Mouse (Mus musculus): ENCODE measurements at regions not wholly inside any gene's neighbourhood (a gene's known extent, or its start where the extent isn't known, plus 50 kb on each side); places are given as distances from the start of the nearest gene placed in this dataset.

DNA sequence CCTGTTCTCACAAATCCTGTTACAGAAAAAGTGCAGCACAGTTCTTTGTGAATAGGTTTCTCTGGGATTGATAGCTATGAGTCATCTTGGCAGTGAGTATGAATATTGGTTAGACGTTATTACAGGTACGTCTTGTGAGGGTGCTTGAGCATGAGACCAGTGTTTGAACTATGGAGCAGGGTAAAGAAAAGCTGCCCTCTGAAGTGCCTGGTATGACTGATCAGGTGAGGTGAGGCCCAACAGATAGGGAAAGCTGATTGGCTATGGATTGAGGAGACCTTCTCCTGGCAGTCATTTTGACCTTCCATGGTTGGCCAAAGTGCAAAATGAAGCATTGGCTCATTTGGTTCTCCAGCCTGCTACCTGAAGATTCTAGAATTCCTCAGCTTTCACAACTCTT is 106.7 kb downstream of the Tnfsf18 start:
- Histone ChIP-seq H3K9me3 (replicated peaks; ENCODE audit: control insufficient read depth, low read length) (no peaks in the 10 kb centered on the region), H3K4me3 (replicated peaks; ENCODE audit: low read length) (no peak overlapping the region), H3K27ac (ENCODE audit: low read length) (no peak overlapping the region), H3K36me3 (ENCODE audit: control insufficient read depth, insufficient read depth, low read length) (no peaks in the 10 kb centered on the region), H3K4me1 (ENCODE audit: control insufficient read depth, insufficient read depth, low read length) (no peaks in the 10 kb centered on the region), H3K27me3 (ENCODE audit: control insufficient read depth, insufficient read depth, low read length) (no peaks in the 10 kb centered on the region), H3K9ac (ENCODE audit: low read length) (no peak overlapping the region), H3K4me2 (ENCODE audit: low read depth, low read length) (no peak overlapping the region)
- WGBS = 70% methylated on average over 2 of the region's 2 CpGs
- ATAC-seq (ENCODE audit: insufficient read depth, low FRiP score) = no peak

DNA sequence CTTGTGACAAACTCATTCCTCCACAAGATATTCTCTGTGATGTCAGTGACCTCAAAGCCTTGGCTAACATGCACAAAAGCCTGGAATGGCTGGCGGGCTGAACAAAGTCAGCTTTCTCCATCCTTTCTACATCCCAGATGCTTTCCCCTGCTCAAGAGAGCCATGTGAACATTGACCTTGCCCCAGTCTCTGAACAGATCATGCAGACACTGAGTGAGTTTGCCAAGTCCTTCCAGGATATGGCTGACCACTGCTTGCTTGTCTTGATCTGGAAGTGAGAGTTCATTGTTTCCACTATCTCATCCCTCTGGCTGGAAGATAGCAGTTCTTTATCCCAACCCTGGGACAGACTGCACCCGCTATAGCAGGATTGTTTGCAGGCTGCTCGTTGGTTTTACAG is 103.7 kb downstream of the Tnfsf18 start:
- H3K9ac ChIP-seq (ENCODE audit: low read length) = no peak overlapping the region
- no peak overlapping the region for H3K4me2 ChIP-seq (ENCODE audit: low read depth, low read length)
- no peaks in the 10 kb centered on the region for H3K27me3 ChIP-seq (ENCODE audit: control insufficient read depth, insufficient read depth, low read length)
- no peak for ATAC-seq (ENCODE audit: insufficient read depth, low FRiP score)
- H3K9me3 ChIP-seq (replicated peaks; ENCODE audit: control insufficient read depth, low read length) = no peaks in the 10 kb centered on the region
- H3K36me3 ChIP-seq (ENCODE audit: control insufficient read depth, insufficient read depth, low read length) = no peaks in the 10 kb centered on the region
- whole genome bisulfite sequencing = 82% methylated on average over 3 of the region's 3 CpGs
- no peak overlapping the region for H3K4me3 ChIP-seq (replicated peaks; ENCODE audit: low read length)
- no peaks in the 10 kb centered on the region for H3K4me1 ChIP-seq (ENCODE audit: control insufficient read depth, insufficient read depth, low read length)
- no peak overlapping the region for H3K27ac ChIP-seq (ENCODE audit: low read length)

DNA sequence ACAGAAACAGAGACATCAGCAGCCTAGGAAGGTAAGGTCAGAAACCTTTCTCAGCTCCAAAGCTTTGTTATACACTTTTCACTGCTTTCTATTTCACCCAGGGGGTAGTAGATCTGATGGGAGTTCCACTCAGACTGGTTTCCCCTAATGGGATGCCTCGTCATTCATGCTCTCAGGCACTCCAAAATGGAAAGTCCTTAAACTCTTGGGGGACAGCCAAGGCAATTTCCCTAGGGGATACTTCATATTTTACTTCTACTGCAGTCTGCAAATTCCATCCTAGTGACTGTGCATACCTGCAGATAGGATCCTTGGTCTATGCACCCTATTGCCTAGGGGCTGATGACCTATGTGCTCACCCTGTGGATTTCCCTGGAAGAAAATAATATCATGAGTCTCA is 82.1 kb downstream of the Tnfsf18 start:
- Histone ChIP-seq H3K4me2 (ENCODE audit: low read depth, low read length) (no peak overlapping the region; the same call in 1 of the 2 replicates), H3K4me3 (replicated peaks; ENCODE audit: low read length) (no peak overlapping the region), H3K36me3 (ENCODE audit: control insufficient read depth, insufficient read depth, low read length) (no peaks in the 10 kb centered on the region), H3K9ac (ENCODE audit: low read length) (no peak overlapping the region), H3K27ac (ENCODE audit: low read length) (no peak overlapping the region), H3K4me1 (ENCODE audit: control insufficient read depth, insufficient read depth, low read length) (peaks cover 13% of the 10 kb centered on the region), H3K9me3 (replicated peaks; ENCODE audit: control insufficient read depth, low read length) (no peaks in the 10 kb centered on the region), H3K27me3 (ENCODE audit: control insufficient read depth, insufficient read depth, low read length) (no peaks in the 10 kb centered on the region)
- 55% methylated on average over 1 of the region's 1 CpGs for WGBS
- no peak for ATAC-seq (ENCODE audit: insufficient read depth, low FRiP score)

DNA sequence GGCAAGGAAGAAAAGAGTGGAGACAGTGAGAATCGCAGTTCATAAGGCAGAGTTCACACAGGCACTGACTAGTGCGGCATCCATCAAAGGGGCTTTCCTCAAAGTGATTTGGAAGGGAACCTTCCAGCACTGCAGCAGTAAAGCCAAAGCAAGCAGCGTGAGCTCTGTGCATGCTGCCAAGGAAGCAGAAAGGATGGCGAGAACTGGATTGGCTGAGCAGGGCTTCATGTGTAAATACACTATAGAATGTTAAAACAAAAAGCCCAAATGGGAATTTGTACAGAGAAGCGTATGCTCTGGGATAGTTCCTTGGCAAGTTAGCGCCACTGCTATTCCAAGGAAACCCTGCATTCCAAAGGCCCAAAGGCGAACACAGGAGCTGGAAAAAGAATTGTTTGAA is 81.5 kb downstream of the Tnfsf18 start:
- peaks cover 13% of the 10 kb centered on the region for H3K4me1 ChIP-seq (ENCODE audit: control insufficient read depth, insufficient read depth, low read length)
- no peak overlapping the region for H3K27ac ChIP-seq (ENCODE audit: low read length)
- peak overlapping the region; percentile 19; the same call in 1 of the 2 replicates for H3K4me2 ChIP-seq (ENCODE audit: low read depth, low read length)
- peak; percentile 83 for ATAC-seq (ENCODE audit: insufficient read depth, low FRiP score)
- H3K36me3 ChIP-seq (ENCODE audit: control insufficient read depth, insufficient read depth, low read length) = no peaks in the 10 kb centered on the region
- WGBS = 28% methylated on average over 7 of the region's 7 CpGs
- H3K9ac ChIP-seq (ENCODE audit: low read length) = no peak overlapping the region
- H3K27me3 ChIP-seq (ENCODE audit: control insufficient read depth, insufficient read depth, low read length) = no peaks in the 10 kb centered on the region
- H3K9me3 ChIP-seq (replicated peaks; ENCODE audit: control insufficient read depth, low read length) = no peaks in the 10 kb centered on the region
- H3K4me3 ChIP-seq (replicated peaks; ENCODE audit: low read length) = no peak overlapping the region

DNA sequence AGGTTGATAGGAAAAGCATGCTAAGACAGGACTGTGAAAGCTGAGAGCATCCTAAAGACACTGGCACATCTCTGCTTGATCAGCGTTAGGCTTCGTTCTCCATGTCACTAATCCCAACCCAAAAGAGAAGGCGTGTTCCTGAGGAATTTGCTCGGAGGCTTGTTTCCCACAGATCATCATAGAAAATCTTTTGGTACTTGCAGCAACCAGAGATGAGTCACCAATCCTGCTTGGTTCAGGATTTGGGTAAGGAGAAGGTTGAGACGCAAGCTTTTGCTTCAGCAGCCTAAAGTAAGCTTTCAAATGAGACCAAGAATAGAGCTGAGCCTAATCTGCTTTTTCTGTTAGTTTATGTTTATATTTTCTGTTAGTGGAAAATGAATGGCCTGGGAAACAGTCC is 80.7 kb downstream of the Tnfsf18 start:
- Histone ChIP-seq H3K27me3 (ENCODE audit: control insufficient read depth, insufficient read depth, low read length) (no peaks in the 10 kb centered on the region), H3K9ac (ENCODE audit: low read length) (no peak overlapping the region), H3K4me3 (replicated peaks; ENCODE audit: low read length) (no peak overlapping the region), H3K36me3 (ENCODE audit: control insufficient read depth, insufficient read depth, low read length) (no peaks in the 10 kb centered on the region), H3K4me1 (ENCODE audit: control insufficient read depth, insufficient read depth, low read length) (peaks cover 13% of the 10 kb centered on the region), H3K27ac (ENCODE audit: low read length) (no peak overlapping the region), H3K9me3 (replicated peaks; ENCODE audit: control insufficient read depth, low read length) (no peaks in the 10 kb centered on the region), H3K4me2 (ENCODE audit: low read depth, low read length) (no peak overlapping the region)
- no peak for ATAC-seq (ENCODE audit: insufficient read depth, low FRiP score)
- WGBS = 68% methylated on average over 5 of the region's 5 CpGs

DNA sequence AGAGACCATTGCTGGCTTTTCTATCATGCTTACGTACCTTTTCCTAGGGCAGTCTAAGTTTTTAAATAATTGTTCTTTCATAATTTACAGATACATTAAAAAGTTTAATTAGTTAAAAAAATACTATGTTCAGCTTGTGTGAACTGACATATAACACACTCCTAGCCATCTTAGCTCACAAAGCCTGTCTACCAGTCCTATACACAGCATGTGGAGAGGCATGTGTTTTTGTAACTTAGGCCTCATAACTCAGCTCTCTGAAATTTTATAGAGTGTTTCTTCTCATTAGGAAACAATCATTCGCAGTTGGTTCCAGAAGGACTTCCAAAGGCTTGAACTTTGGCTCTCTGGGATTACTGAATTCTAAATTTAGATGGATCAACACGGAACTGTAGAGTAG is 76.3 kb downstream of the Tnfsf18 start:
- Histone ChIP-seq H3K9ac (ENCODE audit: low read length) (no peak overlapping the region), H3K4me2 (ENCODE audit: low read depth, low read length) (no peak overlapping the region), H3K27me3 (ENCODE audit: control insufficient read depth, insufficient read depth, low read length) (no peaks in the 10 kb centered on the region), H3K4me1 (ENCODE audit: control insufficient read depth, insufficient read depth, low read length) (peaks cover 4% of the 10 kb centered on the region; the same call in 1 of the 2 replicates), H3K27ac (ENCODE audit: low read length) (no peak overlapping the region), H3K4me3 (replicated peaks; ENCODE audit: low read length) (no peak overlapping the region), H3K9me3 (replicated peaks; ENCODE audit: control insufficient read depth, low read length) (no peaks in the 10 kb centered on the region), H3K36me3 (ENCODE audit: control insufficient read depth, insufficient read depth, low read length) (no peaks in the 10 kb centered on the region)
- WGBS = 54% methylated on average over 3 of the region's 3 CpGs
- ATAC-seq (ENCODE audit: insufficient read depth, low FRiP score) = no peak

DNA sequence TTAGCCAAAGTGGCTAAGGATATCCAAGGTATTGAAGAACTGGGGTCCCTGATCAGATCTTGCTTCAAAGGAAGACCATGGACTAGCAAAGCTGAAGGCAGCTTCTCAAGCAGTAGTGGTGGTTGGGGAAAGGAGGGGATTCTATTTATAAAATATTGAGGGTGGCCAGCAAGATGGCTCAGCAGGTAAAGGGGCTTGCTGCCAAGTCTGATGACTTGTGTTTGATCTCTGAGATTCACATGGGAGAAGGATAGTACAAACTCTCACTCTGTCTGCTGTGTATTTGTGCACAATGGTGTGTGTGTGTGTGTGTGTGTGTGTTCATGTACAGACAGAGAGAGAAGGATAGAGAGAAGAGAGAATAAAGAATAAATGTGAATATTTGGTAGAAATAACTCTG is 73.4 kb downstream of the Tnfsf18 start:
- no peak for ATAC-seq (ENCODE audit: insufficient read depth, low FRiP score)
- no peak overlapping the region for H3K4me2 ChIP-seq (ENCODE audit: low read depth, low read length)
- H3K4me1 ChIP-seq (ENCODE audit: control insufficient read depth, insufficient read depth, low read length) = no peaks in the 10 kb centered on the region
- H3K4me3 ChIP-seq (replicated peaks; ENCODE audit: low read length) = no peak overlapping the region
- no peaks in the 10 kb centered on the region for H3K36me3 ChIP-seq (ENCODE audit: control insufficient read depth, insufficient read depth, low read length)
- no peaks in the 10 kb centered on the region for H3K27me3 ChIP-seq (ENCODE audit: control insufficient read depth, insufficient read depth, low read length)
- no peaks in the 10 kb centered on the region for H3K9me3 ChIP-seq (replicated peaks; ENCODE audit: control insufficient read depth, low read length)
- no peak overlapping the region for H3K27ac ChIP-seq (ENCODE audit: low read length)
- H3K9ac ChIP-seq (ENCODE audit: low read length) = no peak overlapping the region

DNA sequence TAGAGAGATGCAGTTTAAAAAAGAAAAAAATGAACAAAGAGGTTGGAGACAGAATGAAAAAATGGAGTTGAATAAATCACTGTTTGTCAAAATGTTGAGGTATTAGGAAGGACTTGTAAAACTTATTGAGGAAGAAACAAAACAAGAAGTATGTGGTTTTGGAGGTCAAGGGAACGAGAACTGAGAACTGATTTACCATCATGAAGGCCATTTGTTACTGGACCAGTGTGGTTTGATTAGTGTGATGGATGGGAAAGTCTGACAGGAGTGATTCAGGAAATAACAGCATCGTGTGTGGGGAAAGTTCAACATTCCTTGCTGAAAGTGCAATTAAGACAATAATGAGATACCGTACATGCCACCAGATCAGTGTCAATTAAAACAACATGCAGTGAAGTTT is 65.9 kb downstream of the Tnfsf18 start:
- H3K27me3 ChIP-seq (ENCODE audit: control insufficient read depth, insufficient read depth, low read length) = no peaks in the 10 kb centered on the region
- no peaks in the 10 kb centered on the region for H3K4me1 ChIP-seq (ENCODE audit: control insufficient read depth, insufficient read depth, low read length)
- H3K4me2 ChIP-seq (ENCODE audit: low read depth, low read length) = no peak overlapping the region
- no peak overlapping the region for H3K4me3 ChIP-seq (replicated peaks; ENCODE audit: low read length)
- no peaks in the 10 kb centered on the region for H3K36me3 ChIP-seq (ENCODE audit: control insufficient read depth, insufficient read depth, low read length)
- no peaks in the 10 kb centered on the region for H3K9me3 ChIP-seq (replicated peaks; ENCODE audit: control insufficient read depth, low read length)
- WGBS = 40% methylated on average over 3 of the region's 3 CpGs
- ATAC-seq (ENCODE audit: insufficient read depth, low FRiP score) = no peak
- H3K9ac ChIP-seq (ENCODE audit: low read length) = no peak overlapping the region
- no peak overlapping the region for H3K27ac ChIP-seq (ENCODE audit: low read length)
